Mouse (Mus musculus): Measurements from ENCODE around the gene Pld1.

DNA sequence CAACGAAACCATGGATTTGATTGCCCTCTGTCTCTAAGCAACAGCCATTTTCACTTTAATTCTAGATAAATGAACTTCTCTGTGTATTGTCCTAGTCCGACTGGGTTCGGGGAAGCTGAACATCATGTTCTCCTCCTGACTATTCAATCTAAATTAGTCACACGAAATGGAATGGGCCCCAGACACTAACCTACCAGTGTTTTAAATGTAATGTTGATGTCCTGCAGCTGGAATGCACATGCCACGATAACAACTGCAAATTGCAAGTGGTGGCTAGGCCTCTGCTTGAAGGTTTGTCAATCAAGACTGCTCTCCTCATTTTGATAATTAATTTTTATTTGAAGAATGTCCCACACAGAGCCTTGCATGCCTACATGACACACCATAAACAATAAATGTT is 203.2 kb downstream of the Pld1 start:
- TF ChIP-seq CTCF (IDR thresholded peaks at IDR 0.05; ENCODE audit: low read depth) = no peak
- TF ChIP-seq EP300 (optimal IDR thresholded peaks at IDR 0.05) = no peak
